Mouse (Mus musculus) CH12.LX (cell line): ENCODE results near the gene P4hb. TPM values are rescaled to one million over a fixed set of nuclear protein-coding genes. Genes with fewer than 3 reads are reported as not detected.
"Not testable (repeated sequence)": the region's sequence is repeated elsewhere in the genome, so short reads cannot be mapped to it uniquely, and the experiment has no call there.

Experiments used
- DNase-seq: peaks from one replicate; pipeline ENCODE4 v3.0.0-alpha.2; 2013; ENCODE audit errors: extremely low read depth
- H3K27ac ChIP-seq: 2 replicates; pipeline ENCODE4 v1.5.1; 2012; ENCODE audit warnings: low read depth, mild to moderate bottlenecking, control low read depth, moderate library complexity; ENCODE audit not compliant: insufficient read depth
- H3K27me3 ChIP-seq: replicated peaks from 2 replicates; pipeline ENCODE3; 2012; ENCODE audit warnings: inconsistent platforms
- H3K36me3 ChIP-seq, 2 experiments: replicated peaks in 1 of 2; 2 replicates each; pipeline versions ENCODE3 to v1.6.1; 2012; ENCODE audit warnings: inconsistent platforms in 1 of 2, low read length in 1 of 2, mild to moderate bottlenecking in 1 of 2, mixed read lengths in 1 of 2, moderate library complexity in 1 of 2; ENCODE audit not compliant: control insufficient read depth in 1 of 2, insufficient read depth in 1 of 2
- H3K4me1 ChIP-seq, 2 experiments: 2 replicates each; pipeline ENCODE4 v1.6.1; 2012; ENCODE audit warnings: inconsistent platforms in 1 of 2, moderate library complexity in 1 of 2; ENCODE audit not compliant: insufficient read depth in 2 of 2, control insufficient read depth in 1 of 2
- H3K4me2 ChIP-seq: 2 replicates; pipeline ENCODE4 v1.6.1; 2012; ENCODE audit warnings: low read depth, mild to moderate bottlenecking, control low read depth; ENCODE audit not compliant: poor library complexity, insufficient read depth, severe bottlenecking
- H3K4me3 ChIP-seq, 3 experiments: fragments of 150-350 bp in 1 of 3; sonication (generic) in 1 of 3; replicated peaks in 1 of 3; 2 replicates each; pipeline versions ENCODE3 to v1.5.1; 2011 to 2012; ENCODE audit warnings: low read depth in 2 of 3, low read length in 2 of 3, mild to moderate bottlenecking in 2 of 3, moderate library complexity in 2 of 3, control low read depth in 1 of 3, improper control_type of control experiment in 1 of 3, inconsistent platforms in 1 of 3, mixed read lengths in 1 of 3; ENCODE audit not compliant: poor library complexity in 1 of 3
- H3K79me2 ChIP-seq: replicated peaks from 2 replicates; pipeline ENCODE4 v1.6.1; 2012; ENCODE audit warnings: mild to moderate bottlenecking, moderate library complexity; ENCODE audit not compliant: control insufficient read depth, poor library complexity, insufficient read depth, severe bottlenecking; ENCODE audit errors: extremely low read depth
- H3K9ac ChIP-seq: 2 replicates; pipeline ENCODE4 v1.6.1; 2012; ENCODE audit warnings: low read depth, mild to moderate bottlenecking, control low read depth, moderate library complexity; ENCODE audit not compliant: insufficient read depth
- H3K9me3 ChIP-seq: replicated peaks from 2 replicates; pipeline ENCODE3; 2012; ENCODE audit warnings: low read length, inconsistent platforms, mixed read lengths
- BHLHE40 ChIP-seq: IDR thresholded peaks from 2 replicates; pipeline ENCODE4 v1.6.1; 2011; ENCODE audit warnings: mild to moderate bottlenecking, low read depth, low read length, improper control_type of control experiment
- CTCF ChIP-seq, 2 experiments: IDR thresholded peaks in 1 of 2; conservative IDR thresholded peaks in 1 of 2; 2 replicates each; pipeline ENCODE4 v1.5.1; 2011 to 2012; ENCODE audit warnings: low read depth in 2 of 2, low read length in 2 of 2, improper control_type of control experiment in 1 of 2, inconsistent platforms in 1 of 2, mild to moderate bottlenecking in 1 of 2, moderate library complexity in 1 of 2
- E2F4 ChIP-seq: IDR thresholded peaks from 2 replicates; pipeline ENCODE4 v1.6.1; 2011; ENCODE audit warnings: low read depth, low read length, improper control_type of control experiment; ENCODE audit not compliant: insufficient replicate concordance
- ETS1 ChIP-seq: conservative IDR thresholded peaks from 2 replicates; pipeline ENCODE4 v1.6.1; 2012; ENCODE audit warnings: low read depth, mild to moderate bottlenecking, inconsistent platforms, low read length, improper control_type of control experiment, moderate library complexity
- GABPA ChIP-seq: IDR thresholded peaks from 2 replicates; pipeline ENCODE4 v1.6.1; 2012; ENCODE audit warnings: low read depth, low read length, improper control_type of control experiment, inconsistent platforms; ENCODE audit not compliant: insufficient replicate concordance
- HCFC1 ChIP-seq: IDR thresholded peaks from 2 replicates; pipeline ENCODE4 v1.6.1; 2012; ENCODE audit warnings: low read depth, mild to moderate bottlenecking, inconsistent platforms, low read length, improper control_type of control experiment
- JUND ChIP-seq: conservative IDR thresholded peaks from 2 replicates; pipeline ENCODE4 v1.6.1; 2011; ENCODE audit warnings: low read depth, low read length, improper control_type of control experiment
- KAT2A ChIP-seq: IDR thresholded peaks from 2 replicates; pipeline ENCODE4 v1.6.1; 2012; ENCODE audit warnings: low read length, improper control_type of control experiment, inconsistent platforms; ENCODE audit not compliant: insufficient replicate concordance
- MEF2A ChIP-seq: IDR thresholded peaks from 2 replicates; pipeline ENCODE4 v1.6.1; 2014; ENCODE audit warnings: low read depth, mild to moderate bottlenecking, inconsistent platforms, low read length, improper control_type of control experiment, borderline replicate concordance
- MXI1 ChIP-seq: IDR thresholded peaks from 2 replicates; pipeline ENCODE4 v1.6.1; 2011; ENCODE audit warnings: mild to moderate bottlenecking, low read depth, low read length, improper control_type of control experiment
- MYC ChIP-seq: IDR thresholded peaks from 2 replicates; pipeline ENCODE4 v1.6.1; 2011; ENCODE audit warnings: low read depth, mild to moderate bottlenecking, improper control_type of control experiment, low read length
- NELFE ChIP-seq: IDR thresholded peaks from 2 replicates; pipeline ENCODE4 v1.6.1; 2011; ENCODE audit warnings: low read depth, low read length, improper control_type of control experiment
- RAD21 ChIP-seq: IDR thresholded peaks from 2 replicates; pipeline ENCODE4 v1.6.1; 2011; ENCODE audit warnings: low read depth, mild to moderate bottlenecking, low read length, improper control_type of control experiment, moderate library complexity
- TCF12 ChIP-seq: IDR thresholded peaks from 2 replicates; pipeline ENCODE4 v1.6.1; 2014; ENCODE audit warnings: low read depth, mild to moderate bottlenecking, inconsistent platforms, low read length, improper control_type of control experiment
- UBTF ChIP-seq: IDR thresholded peaks from 2 replicates; pipeline ENCODE4 v1.6.1; 2012; ENCODE audit warnings: low read depth, mild to moderate bottlenecking, inconsistent platforms, low read length, improper control_type of control experiment, moderate library complexity
- USF2 ChIP-seq: conservative IDR thresholded peaks from 2 replicates; pipeline ENCODE4 v1.6.1; 2011; ENCODE audit warnings: low read depth, low read length, improper control_type of control experiment
- ZKSCAN1 ChIP-seq: IDR thresholded peaks from 2 replicates; pipeline ENCODE4 v1.6.1; 2012; ENCODE audit warnings: low read depth, inconsistent platforms, low read length, improper control_type of control experiment, borderline replicate concordance
- dilution Hi-C: fragments of 300-500 bp; cut with MboI; formaldehyde crosslinking; loops from 2 replicates; pipeline ENCODE4 v1.14.3; 2020; ENCODE audit warnings: low sequenced_read_pairs; ENCODE audit not compliant: extremely low pct_unique_long_range_greater_than_20kb, extremely low pct_ligation_motif_present
- in situ Hi-C: fragments of 300-500 bp; cut with MboI; formaldehyde crosslinking; loops from 3 replicates; pipeline ENCODE4 v1.14.3; 2019; ENCODE audit warnings: low sequenced_read_pairs, low pct_ligation_motif_present, low pct_unique_long_range_greater_than_20kb, mixed read lengths
- polyA plus RNA-seq: library from polyadenylated mRNA; unstranded; fragments of >175 nt; gene quantifications from 2 replicates; pipeline ENCODE4 v1.2.1, GENCODE M21; 2012; ENCODE audit warnings: low read depth; ENCODE audit not compliant: insufficient read length
- total RNA-seq, 2 experiments: library from RNA; depleted of rRNA; stranded (reverse); fragments of 300-350 nt in 1 of 2; fragments of >200 nt in 1 of 2; gene quantifications; 2 replicates each; pipeline ENCODE4 v1.2.3; 2012 to 2014

Gene P4hb
- total and polyA plus RNA-seq, 3 experiments: 486 to 644 (median 531) TPM

GRCm38 (mm10) chr11:120558843-120559242, 14.2 kb downstream of the P4hb start:
- H3K4me3 ChIP-seq, dilution Hi-C loops, H3K9ac ChIP-seq, DNase-seq, H3K79me2 ChIP-seq, H3K9me3 ChIP-seq, in situ Hi-C loops, H3K27ac ChIP-seq, H3K4me2 ChIP-seq, H3K4me1 ChIP-seq, H3K27me3 ChIP-seq: not testable (repeated sequence)
- H3K36me3 ChIP-seq: peaks cover 44 to 49% of the 10 kb centered on the region in 2 experiments
- peak in 1 of 2 experiments; percentile 29; a peak in 2 of 4 replicates for TF ChIP-seq CTCF (conservative IDR thresholded peaks at IDR 0.05 in 1 of 2, IDR thresholded peaks at IDR 0.05 in 1 of 2; ENCODE audit: low read depth in 2 of 2, low read length in 2 of 2)

- Histone ChIP-seq H3K36me3 (peaks cover 8 to 30% of the 10 kb centered on the region in 2 experiments), H3K4me2 (no peak overlapping the region), H3K4me1 (peaks cover 6 to 9% of the 10 kb centered on the region in 2 experiments; a peak in 3 of 4 replicates), H3K79me2 (no peaks in the 10 kb centered on the region), H3K9ac (no peak overlapping the region), H3K9me3 (peaks cover 4% of the 10 kb centered on the region), H3K27me3 (no peaks in the 10 kb centered on the region), H3K4me3 (no peak overlapping the region), H3K27ac (no peak overlapping the region)
- TF ChIP-seq ETS1 (no peak), KAT2A (no peak), NELFE (no peak), UBTF (no peak), JUND (no peak), E2F4 (no peak), MEF2A (no peak), ZKSCAN1 (no peak), RAD21 (no peak), USF2 (no peak), MYC (no peak), MXI1 (no peak)
- DNase-seq: no peak
- dilution Hi-C loops: no loop called here
- in situ Hi-C loops: no loop called here
These were observed 17.8 kb downstream of the P4hb start for GRCm38 (mm10) chr11:120555260-120555659.

GRCm38 (mm10) chr11:120554834-120555233, 18.2 kb downstream of the P4hb start:
- Histone ChIP-seq H3K79me2 (no peaks in the 10 kb centered on the region), H3K9ac (no peak overlapping the region), H3K4me3 (no peak overlapping the region), H3K4me1 (peaks cover 9 to 10% of the 10 kb centered on the region in 2 experiments; a peak in 3 of 4 replicates), H3K4me2 (no peak overlapping the region), H3K27ac (no peak overlapping the region), H3K36me3 (peaks cover 4 to 26% of the 10 kb centered on the region in 2 experiments), H3K9me3 (peaks cover 4% of the 10 kb centered on the region), H3K27me3 (no peaks in the 10 kb centered on the region)
- TF ChIP-seq MYC (no peak), TCF12 (no peak), BHLHE40 (no peak), HCFC1 (no peak), E2F4 (no peak), GABPA (no peak)
- dilution Hi-C loops: no loop called here
- DNase-seq: no peak
- in situ Hi-C loops: no loop called here
